Mouse (Mus musculus): ENCODE data around the gene Ak7.

The Ak7 gene

DNA sequence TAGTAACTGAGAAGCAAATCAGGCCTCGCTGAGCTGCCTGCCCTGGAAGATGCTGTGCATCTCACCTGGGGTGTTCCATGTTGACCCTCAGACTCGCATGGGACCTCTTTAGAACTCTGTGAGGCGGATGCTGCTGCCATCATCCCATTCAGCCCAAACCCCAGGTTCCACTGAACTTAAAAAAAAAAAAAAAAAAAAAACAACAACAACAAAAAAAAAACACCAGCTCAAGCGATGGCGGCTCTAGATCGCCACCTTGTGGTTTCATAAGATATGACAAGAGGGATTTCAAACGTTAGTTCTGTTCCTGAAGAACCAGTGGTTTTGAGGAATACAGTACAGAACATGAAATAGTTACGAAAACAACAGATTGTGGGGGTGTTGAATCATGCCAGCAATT is 22.2 kb downstream of the Ak7 start:
- no peak for DNase-seq (ENCODE audit: low spot score)

DNA sequence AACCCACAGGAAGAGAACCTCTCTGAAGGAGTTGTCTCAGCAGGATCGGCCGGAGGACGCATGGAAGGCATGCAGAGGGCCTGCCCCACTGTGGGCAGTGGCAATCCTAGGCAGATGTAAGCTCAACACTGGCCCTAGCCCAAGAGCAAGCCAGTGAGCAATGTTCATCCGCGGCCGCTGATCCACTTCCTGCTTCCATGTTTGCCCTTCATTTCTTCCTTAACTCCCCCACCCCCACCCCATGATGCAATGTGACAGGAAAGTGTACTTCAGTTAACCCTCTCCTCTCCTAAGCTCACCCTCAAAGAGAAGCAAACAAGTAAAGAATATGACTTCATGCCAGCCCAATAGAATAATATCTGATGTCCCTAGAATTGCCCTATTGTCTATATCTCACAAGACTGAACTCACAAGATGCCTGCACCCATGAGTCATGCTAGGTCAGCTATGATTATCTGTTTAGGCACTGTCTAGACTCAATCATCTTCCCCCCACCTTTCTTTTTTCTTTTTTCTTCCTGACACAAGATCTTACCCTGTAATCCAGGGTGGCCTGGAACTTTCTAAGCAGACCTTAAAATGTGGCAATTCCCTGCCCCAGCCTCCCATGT is 25.2 kb downstream of the Ak7 start:
- no peak for DNase-seq (ENCODE audit: low spot score)

DNA sequence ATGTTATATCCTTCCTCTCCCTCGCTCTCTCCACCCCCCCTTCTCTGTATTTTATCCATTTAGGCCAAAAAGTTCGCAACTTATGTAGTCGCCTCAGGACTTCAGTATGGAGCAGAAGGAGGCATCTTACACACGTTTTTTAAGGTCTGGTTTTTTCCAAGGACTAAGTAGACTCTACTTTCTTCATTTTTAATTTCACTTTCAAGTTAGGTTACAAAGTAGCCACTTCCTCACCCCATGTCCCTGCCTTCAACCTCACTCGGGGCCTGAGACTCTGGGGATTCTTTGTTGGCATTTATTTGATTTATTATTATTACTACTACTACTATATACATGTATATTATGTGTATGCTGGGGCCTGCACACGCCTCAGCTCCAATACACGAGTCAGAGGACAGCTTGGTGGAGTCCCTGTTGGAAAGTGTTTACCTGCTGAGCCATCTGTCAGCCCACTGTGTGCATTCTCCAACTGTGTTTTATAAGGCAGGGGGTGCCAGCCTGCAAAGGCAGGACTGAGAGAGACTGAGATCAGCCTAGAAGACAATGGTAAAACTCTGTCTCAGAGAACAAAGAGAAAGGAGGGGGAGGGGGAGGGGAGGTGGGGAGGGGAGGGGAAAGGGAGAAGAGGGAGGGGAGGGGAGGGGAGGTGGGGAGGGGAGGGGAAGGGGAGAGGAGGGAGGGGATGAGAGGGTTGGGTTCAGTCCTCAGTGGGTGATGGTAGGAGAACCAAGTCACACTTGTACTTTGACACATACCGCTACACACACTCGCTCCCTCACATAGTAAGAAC is 27.8 kb downstream of the Ak7 start:
- no peak for DNase-seq (ENCODE audit: low spot score)

DNA sequence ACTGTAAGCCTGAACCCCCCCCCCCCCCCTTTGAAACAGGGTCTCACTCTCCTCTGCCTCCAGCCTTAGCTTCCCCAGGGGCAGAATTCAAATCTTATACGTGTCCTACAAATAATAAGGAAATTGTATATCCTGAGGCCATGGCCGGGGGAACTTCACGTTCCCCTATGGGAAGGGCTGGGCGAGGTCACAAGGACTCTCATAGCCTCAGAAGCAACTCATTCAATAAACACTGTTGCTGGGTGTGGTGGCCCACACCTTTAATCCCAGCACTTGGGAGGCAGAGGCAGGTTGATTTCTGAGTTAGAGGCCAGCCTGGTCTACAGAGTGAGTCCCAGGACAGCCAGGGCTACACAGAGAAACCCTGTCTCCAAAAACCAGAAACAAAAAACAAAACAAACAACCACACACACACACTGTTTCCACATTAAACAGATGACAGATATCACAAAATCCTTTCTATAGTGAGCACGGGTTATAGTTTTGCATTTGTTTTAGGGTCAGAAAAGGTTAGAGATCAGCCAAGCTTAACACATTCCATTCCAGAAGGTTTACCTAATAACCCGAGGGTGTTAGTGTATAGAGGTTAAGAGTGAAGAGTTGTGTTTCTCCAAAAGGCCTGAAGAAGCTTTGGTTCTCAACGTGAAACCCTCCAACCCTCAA is 29.6 kb downstream of the Ak7 start:
- no peak for DNase-seq (ENCODE audit: low spot score)

DNA sequence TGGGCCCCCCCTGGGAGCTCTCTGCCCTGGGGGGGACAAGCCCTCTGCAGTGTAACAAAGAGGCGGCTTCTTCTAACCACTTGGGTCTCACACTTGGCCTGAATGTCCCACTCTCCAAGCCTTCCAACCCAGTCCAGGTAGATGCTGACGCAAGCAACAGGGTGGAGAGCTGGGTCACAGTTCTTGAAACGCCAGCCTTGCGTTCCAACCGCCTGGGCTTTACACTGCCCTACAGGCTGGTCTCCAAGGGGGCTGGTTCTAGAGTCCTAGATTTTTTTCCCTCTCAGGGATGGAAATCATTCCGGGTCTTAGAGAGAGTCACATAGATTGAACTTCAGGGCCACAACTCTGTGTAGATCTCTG is 30.1 kb downstream of the Ak7 start:
- DNase-seq (ENCODE audit: low spot score), result no peak

DNA sequence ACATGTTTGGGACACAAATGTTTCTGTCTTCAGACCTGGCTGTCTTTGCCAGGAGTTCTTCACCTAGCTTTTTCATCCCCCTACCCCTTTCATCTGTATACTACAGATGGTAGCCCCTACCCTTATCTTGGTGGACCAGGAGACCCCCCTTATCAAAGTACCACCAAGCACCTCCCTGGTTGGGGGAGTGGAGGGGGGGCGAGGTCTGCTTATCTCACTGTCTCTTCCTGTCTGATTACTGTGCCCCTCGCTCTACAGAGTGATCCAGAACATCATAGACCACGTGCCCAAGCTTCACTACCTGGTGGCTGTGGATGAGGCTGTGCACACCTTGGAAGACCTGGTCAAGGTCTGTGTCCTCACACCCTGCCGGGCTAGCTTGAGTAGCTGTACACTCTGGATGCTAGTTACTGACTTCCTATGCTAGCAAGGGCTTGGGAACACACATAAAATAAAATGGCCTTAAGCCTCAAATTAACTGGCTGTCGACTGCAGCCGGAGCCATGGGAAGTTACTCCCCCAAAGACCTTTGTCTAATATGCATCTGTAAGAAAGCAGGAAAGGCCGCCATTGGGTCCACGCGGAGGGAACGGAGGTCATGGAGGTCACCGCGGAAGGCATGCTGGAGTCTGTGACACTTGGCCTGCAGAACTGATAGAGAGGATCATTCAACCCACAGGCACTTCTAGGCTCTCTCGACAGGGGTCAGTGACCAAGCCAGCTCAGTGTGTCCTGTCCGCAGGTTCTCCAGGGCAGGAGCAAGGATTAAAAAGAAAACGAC is 32.7 kb downstream of the Ak7 start:
- no peak for DNase-seq (ENCODE audit: low spot score)

DNA sequence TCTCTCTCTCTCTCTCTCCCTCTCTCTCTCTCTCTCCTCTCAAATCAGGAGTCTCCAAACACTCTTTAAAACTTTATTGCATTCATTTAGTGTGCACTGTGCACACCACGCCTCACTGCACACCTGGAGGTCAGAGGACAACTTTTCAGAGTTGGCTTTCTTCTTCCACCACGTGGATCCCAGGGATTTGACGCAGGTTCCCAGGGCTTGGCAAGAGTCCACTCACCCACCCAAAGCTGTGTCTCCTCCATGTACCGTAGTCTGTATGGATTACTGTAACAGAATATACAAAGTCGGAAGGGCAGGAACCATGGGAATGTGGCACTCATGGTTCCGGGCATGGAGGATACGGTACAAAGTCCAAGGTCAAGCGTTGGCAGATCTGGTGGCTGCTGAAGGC is 33.9 kb downstream of the Ak7 start:
- no peak for DNase-seq (ENCODE audit: low spot score)

DNA sequence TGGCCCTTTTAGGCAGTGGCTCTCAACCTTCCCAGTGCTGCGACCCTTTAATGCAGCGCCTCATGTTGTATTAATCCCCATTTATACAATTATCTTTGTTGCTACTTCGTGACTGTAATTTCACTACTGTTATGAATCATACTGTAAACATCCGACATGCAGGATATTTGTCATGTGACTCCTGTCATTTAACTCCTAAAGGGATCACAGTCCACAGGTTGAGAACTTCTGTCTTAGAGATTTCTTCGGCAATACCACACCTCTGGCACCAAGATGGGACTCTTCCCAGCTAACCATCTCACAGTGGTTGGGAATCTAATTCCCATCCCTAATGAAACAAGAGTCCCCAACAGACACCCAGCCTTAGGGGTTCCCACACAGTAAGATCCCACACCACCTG is 42.3 kb downstream of the Ak7 start:
- DNase-seq (ENCODE audit: low spot score), result no peak

DNA sequence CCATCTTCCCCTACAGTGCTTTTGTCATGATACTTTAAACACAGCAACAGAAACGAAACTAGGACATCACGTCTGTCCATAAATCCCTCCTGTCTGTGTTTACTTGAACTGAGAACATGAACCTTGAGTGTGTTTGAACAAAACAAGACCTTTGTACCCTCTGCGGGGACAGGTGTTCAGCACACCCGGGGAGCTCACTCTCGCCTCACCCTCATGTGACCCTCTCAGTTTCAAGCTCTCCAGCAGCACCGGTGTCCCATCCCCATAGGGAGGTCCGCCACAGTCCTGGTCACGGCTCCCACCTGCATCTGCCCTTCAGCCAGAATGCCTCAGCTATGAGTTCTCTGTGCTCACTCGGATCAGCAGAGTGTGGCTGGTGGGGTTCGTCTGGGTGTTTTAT is 48.0 kb downstream of the Ak7 start:
- no peak for DNase-seq (ENCODE audit: low spot score)

DNA sequence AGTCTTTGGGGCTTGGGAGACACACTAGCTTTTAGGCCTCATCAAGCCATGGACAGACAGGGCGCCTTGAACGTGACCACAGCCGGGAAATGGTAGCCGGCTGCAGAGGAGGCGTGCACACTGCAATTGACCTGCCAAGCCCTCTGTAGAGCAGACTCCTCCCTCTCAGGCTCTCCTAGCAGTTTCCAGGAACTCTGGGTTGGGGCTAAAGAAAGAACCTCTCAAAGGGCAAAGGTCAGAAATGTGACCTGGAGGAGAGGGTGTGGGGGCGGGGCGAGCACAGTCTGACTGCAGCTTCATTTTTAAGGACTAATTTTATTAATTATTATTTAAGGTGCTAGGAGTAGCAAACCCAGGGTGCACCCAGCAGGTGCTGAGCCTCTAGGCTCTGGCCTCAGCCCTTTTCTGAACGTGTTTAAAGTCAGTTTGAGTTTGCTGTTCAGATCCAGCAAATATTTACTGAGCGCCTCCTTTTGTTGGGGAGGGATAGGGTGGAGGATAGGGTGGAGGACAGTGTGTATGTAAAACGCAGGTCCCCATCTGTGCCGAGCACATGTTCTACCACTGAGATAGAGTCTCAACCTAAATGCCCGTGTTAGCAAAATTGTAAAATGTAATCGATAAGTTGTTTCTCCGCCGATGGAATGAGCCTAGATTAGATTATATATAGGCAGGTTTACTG is 52.2 kb downstream of the Ak7 start:
- DNase-seq (ENCODE audit: low spot score), result no peak

DNA sequence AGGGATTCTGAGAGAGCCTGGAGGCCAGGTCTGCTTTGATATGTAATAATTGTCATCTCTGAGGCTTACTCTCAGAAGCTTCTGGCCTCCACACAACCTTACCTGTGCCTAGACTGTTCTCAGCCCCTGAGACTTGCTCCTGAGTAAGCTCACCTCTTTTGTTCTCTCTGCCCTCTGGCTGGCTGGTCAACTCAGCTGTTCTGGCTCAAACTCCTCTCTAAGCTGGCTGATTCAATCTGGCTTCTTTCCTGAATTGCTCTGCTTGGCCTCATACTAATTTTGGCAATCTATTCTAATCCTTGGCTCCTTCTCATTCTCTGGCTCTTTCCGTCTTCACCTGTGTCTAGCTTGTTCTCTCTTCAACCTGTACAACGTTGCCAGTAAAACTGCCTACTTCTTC is 53.1 kb downstream of the Ak7 start:
- no peak for DNase-seq (ENCODE audit: low spot score)

DNA sequence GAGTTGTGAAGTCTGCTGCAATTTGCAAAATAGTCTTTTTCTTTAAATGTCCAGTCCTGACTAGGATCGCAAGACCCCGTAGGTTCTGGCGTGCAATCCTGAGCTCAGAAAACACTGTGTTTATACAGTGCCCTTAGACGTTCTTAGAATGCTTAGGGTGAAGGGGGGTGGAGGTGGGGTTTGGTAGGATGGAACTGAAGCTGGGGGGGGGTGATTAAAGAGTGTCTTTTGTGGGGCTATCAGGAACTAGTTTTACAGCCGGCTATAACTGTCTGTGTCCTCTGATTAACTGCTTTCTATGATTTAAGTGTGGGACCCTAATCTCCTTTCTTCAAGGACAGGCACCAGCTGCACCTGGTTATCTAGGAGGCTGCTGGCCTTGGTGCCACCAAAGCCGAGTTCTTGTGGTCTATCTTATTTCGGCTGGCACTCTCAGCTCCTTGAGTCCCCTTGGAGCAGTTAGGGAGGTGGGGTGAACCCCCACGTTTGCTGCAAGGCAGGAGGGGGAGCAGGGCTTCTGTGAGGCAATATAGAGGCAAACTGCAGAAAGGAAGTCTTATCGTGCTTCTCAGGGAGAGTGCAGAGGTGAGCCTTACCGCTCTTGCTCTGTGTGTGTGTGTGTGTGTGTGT is 54.2 kb downstream of the Ak7 start:
- no peak for DNase-seq (ENCODE audit: low spot score)

DNA sequence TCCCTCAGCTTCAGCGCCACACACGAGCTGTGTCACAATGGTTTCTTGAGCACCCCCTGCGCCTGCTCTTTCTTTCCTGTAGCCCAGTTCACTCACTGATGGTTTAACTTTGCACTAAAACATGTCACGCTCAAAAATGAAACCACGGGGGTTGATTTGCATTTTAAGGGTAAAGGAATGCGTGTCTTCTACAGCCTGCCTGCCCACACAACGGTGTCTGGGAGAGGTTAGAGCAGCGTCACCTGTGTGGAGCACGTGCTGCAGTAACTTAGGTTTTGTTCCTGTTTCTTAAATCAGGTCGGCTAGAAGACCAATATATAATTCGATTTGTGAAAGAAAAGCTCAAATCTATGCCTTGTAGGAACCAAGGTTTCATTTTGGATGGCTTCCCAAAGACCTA is 55.4 kb downstream of the Ak7 start:
- DNase-seq (ENCODE audit: low spot score), result no peak

DNA sequence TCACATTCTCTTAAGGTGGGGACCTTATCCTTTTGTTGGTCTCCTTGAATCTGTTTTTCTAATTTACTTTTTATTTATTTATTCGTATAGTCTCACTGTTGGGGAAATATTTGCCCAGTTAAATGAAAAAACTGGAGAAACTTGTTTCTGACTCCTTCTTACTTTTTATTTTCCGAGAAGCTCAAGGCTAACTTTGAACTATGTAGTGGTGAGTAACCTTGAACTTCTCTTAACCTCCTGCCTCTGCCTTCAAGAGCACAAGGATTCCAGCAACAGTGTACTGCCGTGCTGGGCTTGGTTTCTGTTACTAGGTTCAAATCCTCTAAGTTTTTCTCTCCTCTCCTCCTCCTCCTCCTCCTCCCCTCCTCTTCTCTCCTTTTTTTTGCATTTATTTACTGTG is 55.9 kb downstream of the Ak7 start:
- no peak for DNase-seq (ENCODE audit: low spot score)

DNA sequence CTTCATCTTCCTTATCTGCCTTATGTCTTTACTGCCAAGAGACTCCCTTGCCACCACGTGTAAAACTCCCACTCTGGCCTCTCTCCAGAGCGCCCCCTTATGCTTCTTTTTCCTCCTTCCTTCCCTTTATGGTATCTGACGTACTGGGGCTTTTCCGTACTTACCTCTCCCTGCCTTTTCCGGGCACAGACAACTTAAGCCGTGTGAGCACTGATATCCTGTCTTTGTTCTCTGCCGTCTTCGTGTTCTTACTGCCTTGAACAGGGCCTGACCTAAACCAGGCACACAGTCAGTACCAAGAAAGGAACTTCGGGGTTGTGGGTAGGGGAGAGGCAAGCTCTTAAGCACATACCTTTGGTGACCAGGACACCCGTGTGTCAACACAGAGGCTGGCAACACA is 63.9 kb downstream of the Ak7 start:
- DNase-seq (ENCODE audit: low spot score), result no peak

DNA sequence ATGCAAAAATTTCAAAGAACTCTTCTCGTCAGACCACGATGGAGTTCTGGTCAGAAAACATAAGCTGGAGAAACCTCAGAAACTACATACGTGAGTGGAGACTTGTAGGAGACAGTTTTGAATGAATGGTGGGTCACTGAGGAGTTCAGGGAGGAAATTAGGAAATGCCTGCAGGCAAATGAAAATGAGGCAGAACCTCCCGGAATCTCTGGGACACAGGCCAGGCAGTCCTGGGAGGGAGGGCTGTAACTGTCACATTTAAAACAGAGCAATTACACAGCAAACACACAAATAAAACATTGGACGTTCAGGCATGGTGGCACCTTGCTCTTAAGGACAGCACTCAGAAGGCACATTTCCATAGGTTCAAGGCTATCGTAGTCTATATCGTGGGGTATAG is 69.1 kb downstream of the Ak7 start:
- DNase-seq (ENCODE audit: low spot score), result no peak

DNA sequence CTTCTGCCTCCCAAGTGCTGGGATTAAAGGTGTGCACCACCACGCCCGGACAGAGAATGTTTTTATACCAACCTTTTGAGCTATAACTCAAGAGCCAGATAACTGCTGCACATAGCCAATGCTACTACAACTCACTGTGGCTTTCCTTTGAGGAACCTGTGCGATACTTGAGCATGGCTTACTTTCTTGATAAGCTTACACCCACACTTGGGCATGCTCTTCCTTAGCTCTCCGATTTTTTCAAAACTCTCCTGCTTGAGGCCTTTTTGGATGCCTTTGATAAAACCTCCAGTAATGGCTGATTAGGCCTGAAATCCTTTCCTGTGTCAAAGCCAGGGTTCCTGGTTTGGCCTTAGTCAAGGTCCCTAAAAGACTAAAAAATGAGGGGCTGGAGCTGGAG is 71.9 kb downstream of the Ak7 start:
- no peak for DNase-seq (ENCODE audit: low spot score)

DNA sequence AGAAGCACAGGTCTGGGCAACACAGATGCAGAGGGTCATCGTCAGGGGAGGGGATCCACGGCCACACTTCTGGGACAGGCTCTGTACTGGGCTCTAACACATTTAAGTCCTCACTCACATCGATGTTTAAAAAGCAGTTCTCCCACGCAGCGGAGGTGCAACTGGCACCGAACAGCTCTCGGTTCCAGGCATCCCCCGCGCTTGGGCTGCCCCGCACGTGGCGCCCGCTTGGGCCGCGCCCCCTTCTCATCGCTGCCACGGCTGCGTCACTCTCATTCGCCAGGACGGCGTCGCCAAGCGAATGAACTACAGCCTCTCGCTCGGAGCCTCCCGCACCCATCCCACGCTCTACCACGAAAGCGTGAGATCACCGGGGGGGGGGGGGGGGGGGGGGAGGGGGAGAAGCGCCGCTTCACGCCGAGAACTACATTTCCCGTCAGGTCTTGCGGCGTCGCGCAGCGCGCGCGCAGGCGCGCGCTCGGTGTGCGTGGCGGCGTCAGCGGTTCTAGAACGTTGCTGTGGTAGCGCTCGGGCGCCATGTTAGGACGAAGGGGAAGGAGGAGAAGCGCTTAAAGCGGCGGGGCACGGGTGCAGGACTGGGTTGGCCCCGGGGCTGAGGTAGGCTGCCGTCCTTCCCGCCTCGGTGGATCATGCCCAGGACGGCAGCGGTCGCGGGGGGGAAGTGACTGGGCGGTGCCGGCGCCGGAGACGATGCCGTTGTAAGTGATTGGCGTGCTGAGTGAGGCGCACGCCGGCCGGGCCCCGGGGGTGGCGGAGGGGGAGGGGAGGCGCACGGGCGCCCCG is 78.6 kb downstream of the Ak7 start, which contains the start of gene Papola:
TSS of gene Papola (plus strand) at position 499 of the 804 bp plus-strand sequence.
- peak; percentile 49 for DNase-seq (ENCODE audit: low spot score)

DNA sequence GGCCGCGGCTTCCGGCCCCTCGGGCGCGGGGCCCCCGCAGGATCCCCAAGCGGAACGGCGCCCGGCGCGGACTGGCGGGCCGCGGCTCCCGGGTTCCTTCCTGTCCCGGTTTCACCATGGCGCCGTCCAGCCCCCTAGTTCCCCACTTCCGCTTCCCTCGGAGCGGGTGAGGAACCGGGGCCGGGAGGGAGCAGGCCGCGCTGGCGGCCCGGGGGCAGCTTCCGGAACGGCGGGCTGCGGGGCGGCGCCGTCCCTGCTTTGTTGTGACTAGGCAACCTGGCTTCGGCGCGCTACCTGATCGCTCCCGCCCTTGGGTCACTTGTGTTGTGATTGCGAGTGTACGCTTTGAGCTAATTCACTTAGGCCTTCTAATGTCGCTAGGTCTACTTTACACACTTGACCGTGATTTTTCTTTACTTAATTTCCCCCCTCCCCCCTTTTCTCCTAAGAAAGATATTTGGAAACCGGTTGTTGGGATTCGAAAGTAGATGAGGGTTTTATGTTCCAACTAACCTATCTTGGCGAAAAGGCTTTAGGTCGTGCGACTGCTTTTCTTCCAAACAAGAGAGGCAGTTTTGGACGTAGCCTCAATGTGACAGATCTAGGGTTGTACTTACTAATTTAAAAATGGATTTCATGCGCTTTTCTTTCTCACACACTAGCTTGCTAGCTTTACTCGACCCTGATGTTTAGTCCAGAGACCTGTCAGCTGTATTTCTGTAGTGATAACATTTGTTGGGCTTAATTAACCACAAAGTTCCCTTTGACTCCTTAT is 79.4 kb downstream of the Ak7 start:
- DNase-seq (ENCODE audit: low spot score), result peak; percentile 18

DNA sequence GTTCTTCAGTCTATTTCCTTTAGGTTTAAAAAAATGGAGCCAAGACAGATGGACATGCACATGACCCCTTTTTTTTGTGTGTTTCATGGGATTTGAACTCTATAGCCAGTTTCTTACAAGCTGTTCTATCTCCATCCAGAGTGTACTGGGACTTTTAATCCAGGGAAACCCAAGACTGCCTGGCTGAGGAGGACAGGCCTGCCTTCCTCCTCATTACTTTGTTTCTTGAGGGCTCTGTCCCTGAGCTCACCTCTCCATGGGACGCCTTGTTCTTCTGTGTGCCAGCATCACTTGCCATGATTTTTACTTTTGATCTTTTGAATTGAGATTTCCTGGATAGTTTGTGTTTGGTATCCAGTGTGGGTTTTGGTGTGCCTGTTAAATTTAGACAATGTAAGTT is 80.3 kb downstream of the Ak7 start:
- no peak for DNase-seq (ENCODE audit: low spot score)

Data from layer of hippocampus, adult 9-10 months (tissue).